Mouse (Mus musculus): ENCODE results near the gene Klrg1. TPM values are rescaled to one million over a fixed set of nuclear protein-coding genes. Genes with fewer than 3 reads are reported as not detected.

Gene Klrg1
- polyA plus RNA-seq, 1 experiment from 2014 or later: 0.18 TPM

- H3K4me1 ChIP-seq: no peaks in the 10 kb centered on the region
- no peak overlapping the region for H3K4me3 ChIP-seq (replicated peaks)
- no peak overlapping the region for H3K4me2 ChIP-seq
- ATAC-seq (ENCODE audit: low FRiP score): no peak
- no peak overlapping the region for H3K27ac ChIP-seq
- no peak overlapping the region for H3K9ac ChIP-seq
- WGBS: 74% methylated on average over 2 of the region's 2 CpGs
- no peaks in the 10 kb centered on the region for H3K27me3 ChIP-seq
- no peaks in the 10 kb centered on the region for H3K9me3 ChIP-seq
- no peaks in the 10 kb centered on the region for H3K36me3 ChIP-seq (replicated peaks)
These were observed 8.6 kb upstream of the Klrg1 start for GRCm38 (mm10) chr6:122291264-122291663.

GRCm38 (mm10) chr6:122290253-122290652 lies 7.6 kb upstream of the Klrg1 start:
- 70% methylated on average over 3 of the region's 3 CpGs for WGBS
- Histone ChIP-seq H3K27ac (no peak overlapping the region), H3K27me3 (no peaks in the 10 kb centered on the region), H3K36me3 (replicated peaks) (no peaks in the 10 kb centered on the region), H3K9ac (no peak overlapping the region), H3K4me2 (no peak overlapping the region), H3K4me3 (replicated peaks) (no peak overlapping the region), H3K4me1 (no peaks in the 10 kb centered on the region), H3K9me3 (no peaks in the 10 kb centered on the region)
- ATAC-seq (ENCODE audit: low FRiP score): no peak

GRCm38 (mm10) chr6:122289313-122289712 lies 6.6 kb upstream of the Klrg1 start:
- 67% methylated on average over 1 of the region's 1 CpGs for whole genome bisulfite sequencing
- H3K4me1 ChIP-seq: no peaks in the 10 kb centered on the region
- no peak overlapping the region for H3K4me2 ChIP-seq
- H3K27ac ChIP-seq: no peak overlapping the region
- H3K36me3 ChIP-seq (replicated peaks): no peaks in the 10 kb centered on the region
- no peak overlapping the region for H3K4me3 ChIP-seq (replicated peaks)
- ATAC-seq (ENCODE audit: low FRiP score): no peak
- no peaks in the 10 kb centered on the region for H3K27me3 ChIP-seq
- no peak overlapping the region for H3K9ac ChIP-seq
- H3K9me3 ChIP-seq: no peaks in the 10 kb centered on the region

GRCm38 (mm10) chr6:122288263-122288662 lies 5.6 kb upstream of the Klrg1 start:
- no peak overlapping the region for H3K4me2 ChIP-seq
- no peaks in the 10 kb centered on the region for H3K4me1 ChIP-seq
- WGBS: 44% methylated on average over 1 of the region's 1 CpGs
- H3K4me3 ChIP-seq (replicated peaks): no peak overlapping the region
- no peaks in the 10 kb centered on the region for H3K9me3 ChIP-seq
- H3K9ac ChIP-seq: no peak overlapping the region
- no peak overlapping the region for H3K27ac ChIP-seq
- ATAC-seq (ENCODE audit: low FRiP score): no peak
- no peaks in the 10 kb centered on the region for H3K27me3 ChIP-seq
- no peaks in the 10 kb centered on the region for H3K36me3 ChIP-seq (replicated peaks)

- no peak overlapping the region for H3K4me3 ChIP-seq (replicated peaks)
- H3K4me1 ChIP-seq: no peaks in the 10 kb centered on the region
- no peak for ATAC-seq (ENCODE audit: low FRiP score)
- no peak overlapping the region for H3K9ac ChIP-seq
- H3K4me2 ChIP-seq: no peak overlapping the region
- H3K9me3 ChIP-seq: no peaks in the 10 kb centered on the region
- H3K27me3 ChIP-seq: no peaks in the 10 kb centered on the region
- H3K36me3 ChIP-seq (replicated peaks): no peaks in the 10 kb centered on the region
- H3K27ac ChIP-seq: no peak overlapping the region
- WGBS: 100% methylated on average over 1 of the region's 1 CpGs
These were observed 2.1 kb upstream of the Klrg1 start for GRCm38 (mm10) chr6:122284823-122285222.

GRCm38 (mm10) chr6:122284304-122284703 lies 1.6 kb upstream of the Klrg1 start:
- Histone ChIP-seq H3K4me3 (replicated peaks) (no peak overlapping the region), H3K9ac (no peak overlapping the region), H3K27me3 (no peaks in the 10 kb centered on the region), H3K4me1 (no peaks in the 10 kb centered on the region), H3K4me2 (no peak overlapping the region), H3K27ac (no peak overlapping the region), H3K9me3 (no peaks in the 10 kb centered on the region), H3K36me3 (replicated peaks) (no peaks in the 10 kb centered on the region)
- no peak for ATAC-seq (ENCODE audit: low FRiP score)
- 83% methylated on average over 4 of the region's 4 CpGs for WGBS

GRCm38 (mm10) chr6:122283429-122283828 lies 747 bp upstream of the Klrg1 start:
- ATAC-seq (ENCODE audit: low FRiP score): no peak
- no peak overlapping the region for H3K4me3 ChIP-seq (replicated peaks)
- H3K4me2 ChIP-seq: no peak overlapping the region
- no peaks in the 10 kb centered on the region for H3K27me3 ChIP-seq
- H3K9ac ChIP-seq: no peak overlapping the region
- 91% methylated on average over 2 of the region's 2 CpGs for WGBS
- H3K9me3 ChIP-seq: no peaks in the 10 kb centered on the region
- H3K36me3 ChIP-seq (replicated peaks): no peaks in the 10 kb centered on the region
- no peaks in the 10 kb centered on the region for H3K4me1 ChIP-seq
- no peak overlapping the region for H3K27ac ChIP-seq

GRCm38 (mm10) chr6:122276565-122276964 lies 6.1 kb downstream of the Klrg1 start:
- H3K27ac ChIP-seq: no peak overlapping the region
- no peaks in the 10 kb centered on the region for H3K4me1 ChIP-seq
- no peaks in the 10 kb centered on the region for H3K27me3 ChIP-seq
- no peaks in the 10 kb centered on the region for H3K36me3 ChIP-seq (replicated peaks)
- H3K9me3 ChIP-seq: no peaks in the 10 kb centered on the region
- no peak for ATAC-seq (ENCODE audit: low FRiP score)
- no peak overlapping the region for H3K4me2 ChIP-seq
- 90% methylated on average over 7 of the region's 7 CpGs for WGBS
- no peak overlapping the region for H3K9ac ChIP-seq
- H3K4me3 ChIP-seq (replicated peaks): no peak overlapping the region

- H3K4me1 ChIP-seq: no peaks in the 10 kb centered on the region
- no peaks in the 10 kb centered on the region for H3K36me3 ChIP-seq (replicated peaks)
- 74% methylated on average over 5 of the region's 5 CpGs for WGBS
- ATAC-seq (ENCODE audit: low FRiP score): no peak
- no peak overlapping the region for H3K4me2 ChIP-seq
- no peaks in the 10 kb centered on the region for H3K27me3 ChIP-seq
- no peaks in the 10 kb centered on the region for H3K9me3 ChIP-seq
- no peak overlapping the region for H3K27ac ChIP-seq
- no peak overlapping the region for H3K4me3 ChIP-seq (replicated peaks)
- no peak overlapping the region for H3K9ac ChIP-seq
These were observed 8.1 kb downstream of the Klrg1 start for GRCm38 (mm10) chr6:122274546-122274945.

GRCm38 (mm10) chr6:122270152-122270551 lies 12.5 kb downstream of the Klrg1 start:
- ATAC-seq (ENCODE audit: low FRiP score): no peak
- WGBS: 85% methylated on average over 11 of the region's 11 CpGs

GRCm38 (mm10) chr6:122269170-122269569 lies 13.5 kb downstream of the Klrg1 start:
- 87% methylated on average over 4 of the region's 4 CpGs for WGBS
- Histone ChIP-seq H3K27me3 (no peaks in the 10 kb centered on the region), H3K36me3 (replicated peaks) (no peaks in the 10 kb centered on the region), H3K4me3 (replicated peaks) (no peak overlapping the region), H3K27ac (no peak overlapping the region), H3K4me2 (no peak overlapping the region), H3K9ac (no peak overlapping the region), H3K4me1 (no peaks in the 10 kb centered on the region), H3K9me3 (no peaks in the 10 kb centered on the region)
- no peak for ATAC-seq (ENCODE audit: low FRiP score)

More at GRCm38 (mm10) chr6:122270152-122270551, 12.5 kb downstream of the Klrg1 start:
- Histone ChIP-seq H3K4me3 (replicated peaks) (no peak overlapping the region), H3K9ac (no peak overlapping the region), H3K36me3 (replicated peaks) (no peaks in the 10 kb centered on the region), H3K27me3 (no peaks in the 10 kb centered on the region), H3K27ac (no peak overlapping the region), H3K4me2 (no peak overlapping the region), H3K9me3 (no peaks in the 10 kb centered on the region), H3K4me1 (no peaks in the 10 kb centered on the region)

GRCm38 (mm10) chr6:122268561-122268960 lies 14.1 kb downstream of the Klrg1 start:
- no peaks in the 10 kb centered on the region for H3K9me3 ChIP-seq
- H3K4me2 ChIP-seq: no peak overlapping the region
- H3K4me3 ChIP-seq (replicated peaks): no peak overlapping the region
- no peak overlapping the region for H3K27ac ChIP-seq
- no peaks in the 10 kb centered on the region for H3K36me3 ChIP-seq (replicated peaks)
- ATAC-seq (ENCODE audit: low FRiP score): no peak
- no peaks in the 10 kb centered on the region for H3K4me1 ChIP-seq
- 80% methylated on average over 3 of the region's 3 CpGs for WGBS
- no peaks in the 10 kb centered on the region for H3K27me3 ChIP-seq
- H3K9ac ChIP-seq: no peak overlapping the region

- WGBS: 91% methylated on average over 8 of the region's 8 CpGs
- ATAC-seq (ENCODE audit: low FRiP score): no peak
These were observed 20.1 kb downstream of the Klrg1 start for GRCm38 (mm10) chr6:122262543-122262942.

More at GRCm38 (mm10) chr6:122262543-122262942, 20.1 kb downstream of the Klrg1 start:
- Histone ChIP-seq H3K9ac (no peak overlapping the region), H3K4me2 (no peak overlapping the region), H3K9me3 (no peaks in the 10 kb centered on the region), H3K27ac (no peak overlapping the region), H3K4me3 (replicated peaks) (no peak overlapping the region), H3K4me1 (no peaks in the 10 kb centered on the region), H3K36me3 (replicated peaks) (no peaks in the 10 kb centered on the region), H3K27me3 (0 out of 2 replicates have a peak, but pooled peaks cover 3% of the 10 kb centered on the region)
